Mouse (Mus musculus) CH12.LX (cell line): Measurements from ENCODE around the gene Samsn1.

Experiments
- BHLHE40 ChIP-seq: IDR thresholded peaks from 2 replicates; pipeline ENCODE4 v1.6.1; 2011; ENCODE audit warnings: mild to moderate bottlenecking, low read depth, low read length, improper control_type of control experiment
- CTCF ChIP-seq, 2 experiments: IDR thresholded peaks in 1 of 2; conservative IDR thresholded peaks in 1 of 2; 2 replicates each; pipeline ENCODE4 v1.5.1; 2011 to 2012; ENCODE audit warnings: low read depth in 2 of 2, low read length in 2 of 2, improper control_type of control experiment in 1 of 2, inconsistent platforms in 1 of 2, mild to moderate bottlenecking in 1 of 2, moderate library complexity in 1 of 2
- ELF1 ChIP-seq: IDR thresholded peaks from 2 replicates; pipeline ENCODE4 v1.6.1; 2014; ENCODE audit warnings: low read depth, mild to moderate bottlenecking, inconsistent platforms, low read length, improper control_type of control experiment
- ETS1 ChIP-seq: conservative IDR thresholded peaks from 2 replicates; pipeline ENCODE4 v1.6.1; 2012; ENCODE audit warnings: low read depth, mild to moderate bottlenecking, inconsistent platforms, low read length, improper control_type of control experiment, moderate library complexity
- GABPA ChIP-seq: IDR thresholded peaks from 2 replicates; pipeline ENCODE4 v1.6.1; 2012; ENCODE audit warnings: low read depth, low read length, improper control_type of control experiment, inconsistent platforms; ENCODE audit not compliant: insufficient replicate concordance
- JUN ChIP-seq: IDR thresholded peaks from 2 replicates; pipeline ENCODE4 v1.6.1; 2011; ENCODE audit warnings: low read depth, mild to moderate bottlenecking, low read length, improper control_type of control experiment, moderate library complexity; ENCODE audit not compliant: insufficient read depth
- KAT2A ChIP-seq: IDR thresholded peaks from 2 replicates; pipeline ENCODE4 v1.6.1; 2012; ENCODE audit warnings: low read length, improper control_type of control experiment, inconsistent platforms; ENCODE audit not compliant: insufficient replicate concordance
- MAFK ChIP-seq: IDR thresholded peaks from 2 replicates; pipeline ENCODE4 v1.6.1; 2011; ENCODE audit warnings: low read length, improper control_type of control experiment; ENCODE audit not compliant: insufficient replicate concordance
- NELFE ChIP-seq: IDR thresholded peaks from 2 replicates; pipeline ENCODE4 v1.6.1; 2011; ENCODE audit warnings: low read depth, low read length, improper control_type of control experiment
- POLR2A ChIP-seq: IDR thresholded peaks from 2 replicates; pipeline ENCODE4 v1.6.1; 2011; ENCODE audit warnings: low read depth, mild to moderate bottlenecking, improper control_type of control experiment, low read length
- RAD21 ChIP-seq: IDR thresholded peaks from 2 replicates; pipeline ENCODE4 v1.6.1; 2011; ENCODE audit warnings: low read depth, mild to moderate bottlenecking, low read length, improper control_type of control experiment, moderate library complexity
- TBP ChIP-seq: conservative IDR thresholded peaks from 2 replicates; pipeline ENCODE4 v1.6.1; 2011; ENCODE audit warnings: low read depth, low read length, improper control_type of control experiment
- TCF12 ChIP-seq: IDR thresholded peaks from 2 replicates; pipeline ENCODE4 v1.6.1; 2014; ENCODE audit warnings: low read depth, mild to moderate bottlenecking, inconsistent platforms, low read length, improper control_type of control experiment
- ZC3H11A ChIP-seq: IDR thresholded peaks from 2 replicates; pipeline ENCODE4 v1.6.1; 2012; ENCODE audit warnings: low read depth, mild to moderate bottlenecking, inconsistent platforms, low read length, improper control_type of control experiment

GRCm38 (mm10) chr16:75912051-75912450 lies 110.0 kb downstream of the Samsn1 start:
- TF ChIP-seq ETS1 (no peak), BHLHE40 (no peak), MAFK (no peak), CTCF (conservative IDR thresholded peaks at IDR 0.05 in 1 of 2, IDR thresholded peaks at IDR 0.05 in 1 of 2; ENCODE audit: low read depth in 2 of 2, low read length in 2 of 2) (no peak), RAD21 (no peak), TBP (no peak), ZC3H11A (no peak), GABPA (no peak), POLR2A (no peak), ELF1 (no peak), TCF12 (no peak), JUN (no peak), KAT2A (no peak), NELFE (no peak)
